Mouse (Mus musculus) CH12.LX (cell line): ENCODE data around the gene Agap1. TPM values are rescaled to one million over a fixed set of nuclear protein-coding genes. Genes with fewer than 3 reads are reported as not detected.

Source experiments
- DNase-seq: peaks from one replicate; pipeline ENCODE4 v3.0.0-alpha.2; 2013; ENCODE audit errors: extremely low read depth
- H3K27ac ChIP-seq: 2 replicates; pipeline ENCODE4 v1.5.1; 2012; ENCODE audit warnings: low read depth, mild to moderate bottlenecking, control low read depth, moderate library complexity; ENCODE audit not compliant: insufficient read depth
- H3K27me3 ChIP-seq: replicated peaks from 2 replicates; pipeline ENCODE3; 2012; ENCODE audit warnings: inconsistent platforms
- H3K36me3 ChIP-seq, 2 experiments: replicated peaks in 1 of 2; 2 replicates each; pipeline versions ENCODE3 to v1.6.1; 2012; ENCODE audit warnings: inconsistent platforms in 1 of 2, low read length in 1 of 2, mild to moderate bottlenecking in 1 of 2, mixed read lengths in 1 of 2, moderate library complexity in 1 of 2; ENCODE audit not compliant: control insufficient read depth in 1 of 2, insufficient read depth in 1 of 2
- H3K4me1 ChIP-seq, 2 experiments: 2 replicates each; pipeline ENCODE4 v1.6.1; 2012; ENCODE audit warnings: inconsistent platforms in 1 of 2, moderate library complexity in 1 of 2; ENCODE audit not compliant: insufficient read depth in 2 of 2, control insufficient read depth in 1 of 2
- H3K4me2 ChIP-seq: 2 replicates; pipeline ENCODE4 v1.6.1; 2012; ENCODE audit warnings: low read depth, mild to moderate bottlenecking, control low read depth; ENCODE audit not compliant: poor library complexity, insufficient read depth, severe bottlenecking
- H3K4me3 ChIP-seq, 3 experiments: fragments of 150-350 bp in 1 of 3; sonication (generic) in 1 of 3; replicated peaks in 1 of 3; 2 replicates each; pipeline versions ENCODE3 to v1.5.1; 2011 to 2012; ENCODE audit warnings: low read depth in 2 of 3, low read length in 2 of 3, mild to moderate bottlenecking in 2 of 3, moderate library complexity in 2 of 3, control low read depth in 1 of 3, improper control_type of control experiment in 1 of 3, inconsistent platforms in 1 of 3, mixed read lengths in 1 of 3; ENCODE audit not compliant: poor library complexity in 1 of 3
- H3K79me2 ChIP-seq: replicated peaks from 2 replicates; pipeline ENCODE4 v1.6.1; 2012; ENCODE audit warnings: mild to moderate bottlenecking, moderate library complexity; ENCODE audit not compliant: control insufficient read depth, poor library complexity, insufficient read depth, severe bottlenecking; ENCODE audit errors: extremely low read depth
- H3K9ac ChIP-seq: 2 replicates; pipeline ENCODE4 v1.6.1; 2012; ENCODE audit warnings: low read depth, mild to moderate bottlenecking, control low read depth, moderate library complexity; ENCODE audit not compliant: insufficient read depth
- H3K9me3 ChIP-seq: replicated peaks from 2 replicates; pipeline ENCODE3; 2012; ENCODE audit warnings: low read length, inconsistent platforms, mixed read lengths
- CHD1 ChIP-seq: IDR thresholded peaks from 2 replicates; pipeline ENCODE4 v1.6.1; 2012; ENCODE audit warnings: low read depth, low read length, improper control_type of control experiment, inconsistent platforms
- CTCF ChIP-seq, 2 experiments: IDR thresholded peaks in 1 of 2; conservative IDR thresholded peaks in 1 of 2; 2 replicates each; pipeline ENCODE4 v1.5.1; 2011 to 2012; ENCODE audit warnings: low read depth in 2 of 2, low read length in 2 of 2, improper control_type of control experiment in 1 of 2, inconsistent platforms in 1 of 2, mild to moderate bottlenecking in 1 of 2, moderate library complexity in 1 of 2
- EP300 ChIP-seq: IDR thresholded peaks from 2 replicates; pipeline ENCODE4 v1.6.1; 2011; ENCODE audit warnings: low read length, improper control_type of control experiment
- ETS1 ChIP-seq: conservative IDR thresholded peaks from 2 replicates; pipeline ENCODE4 v1.6.1; 2012; ENCODE audit warnings: low read depth, mild to moderate bottlenecking, inconsistent platforms, low read length, improper control_type of control experiment, moderate library complexity
- GABPA ChIP-seq: IDR thresholded peaks from 2 replicates; pipeline ENCODE4 v1.6.1; 2012; ENCODE audit warnings: low read depth, low read length, improper control_type of control experiment, inconsistent platforms; ENCODE audit not compliant: insufficient replicate concordance
- JUN ChIP-seq: IDR thresholded peaks from 2 replicates; pipeline ENCODE4 v1.6.1; 2011; ENCODE audit warnings: low read depth, mild to moderate bottlenecking, low read length, improper control_type of control experiment, moderate library complexity; ENCODE audit not compliant: insufficient read depth
- JUND ChIP-seq: conservative IDR thresholded peaks from 2 replicates; pipeline ENCODE4 v1.6.1; 2011; ENCODE audit warnings: low read depth, low read length, improper control_type of control experiment
- KAT2A ChIP-seq: IDR thresholded peaks from 2 replicates; pipeline ENCODE4 v1.6.1; 2012; ENCODE audit warnings: low read length, improper control_type of control experiment, inconsistent platforms; ENCODE audit not compliant: insufficient replicate concordance
- MAFK ChIP-seq: IDR thresholded peaks from 2 replicates; pipeline ENCODE4 v1.6.1; 2011; ENCODE audit warnings: low read length, improper control_type of control experiment; ENCODE audit not compliant: insufficient replicate concordance
- MEF2A ChIP-seq: IDR thresholded peaks from 2 replicates; pipeline ENCODE4 v1.6.1; 2014; ENCODE audit warnings: low read depth, mild to moderate bottlenecking, inconsistent platforms, low read length, improper control_type of control experiment, borderline replicate concordance
- NELFE ChIP-seq: IDR thresholded peaks from 2 replicates; pipeline ENCODE4 v1.6.1; 2011; ENCODE audit warnings: low read depth, low read length, improper control_type of control experiment
- PAX5 ChIP-seq: IDR thresholded peaks from 2 replicates; pipeline ENCODE4 v1.6.1; 2012; ENCODE audit warnings: low read length, inconsistent platforms, mixed read lengths
- POLR2AphosphoS2 ChIP-seq: IDR thresholded peaks from 2 replicates; pipeline ENCODE4 v1.6.1; 2011; ENCODE audit warnings: low read depth, low read length, improper control_type of control experiment
- RAD21 ChIP-seq: IDR thresholded peaks from 2 replicates; pipeline ENCODE4 v1.6.1; 2011; ENCODE audit warnings: low read depth, mild to moderate bottlenecking, low read length, improper control_type of control experiment, moderate library complexity
- RCOR1 ChIP-seq: conservative IDR thresholded peaks from 2 replicates; pipeline ENCODE4 v1.6.1; 2012; ENCODE audit warnings: low read depth, mild to moderate bottlenecking, inconsistent platforms, low read length, improper control_type of control experiment
- SMC3 ChIP-seq: IDR thresholded peaks from 2 replicates; pipeline ENCODE4 v1.6.1; 2011; ENCODE audit warnings: low read depth, low read length, improper control_type of control experiment
- UBTF ChIP-seq: IDR thresholded peaks from 2 replicates; pipeline ENCODE4 v1.6.1; 2012; ENCODE audit warnings: low read depth, mild to moderate bottlenecking, inconsistent platforms, low read length, improper control_type of control experiment, moderate library complexity
- USF1 ChIP-seq: IDR thresholded peaks from 2 replicates; pipeline ENCODE4 v1.6.1; 2014; ENCODE audit warnings: low read depth, mild to moderate bottlenecking, inconsistent platforms, low read length, improper control_type of control experiment
- USF2 ChIP-seq: conservative IDR thresholded peaks from 2 replicates; pipeline ENCODE4 v1.6.1; 2011; ENCODE audit warnings: low read depth, low read length, improper control_type of control experiment
- ZC3H11A ChIP-seq: IDR thresholded peaks from 2 replicates; pipeline ENCODE4 v1.6.1; 2012; ENCODE audit warnings: low read depth, mild to moderate bottlenecking, inconsistent platforms, low read length, improper control_type of control experiment
- ZMIZ1 ChIP-seq: IDR thresholded peaks from 2 replicates; pipeline ENCODE4 v1.6.1; 2012; ENCODE audit warnings: low read depth, mild to moderate bottlenecking, inconsistent platforms, low read length, improper control_type of control experiment
- dilution Hi-C: fragments of 300-500 bp; cut with MboI; formaldehyde crosslinking; loops from 2 replicates; pipeline ENCODE4 v1.14.3; 2020; ENCODE audit warnings: low sequenced_read_pairs; ENCODE audit not compliant: extremely low pct_unique_long_range_greater_than_20kb, extremely low pct_ligation_motif_present
- in situ Hi-C: fragments of 300-500 bp; cut with MboI; formaldehyde crosslinking; loops from 3 replicates; pipeline ENCODE4 v1.14.3; 2019; ENCODE audit warnings: low sequenced_read_pairs, low pct_ligation_motif_present, low pct_unique_long_range_greater_than_20kb, mixed read lengths
- polyA plus RNA-seq: library from polyadenylated mRNA; unstranded; fragments of >175 nt; gene quantifications from 2 replicates; pipeline ENCODE4 v1.2.1, GENCODE M21; 2012; ENCODE audit warnings: low read depth; ENCODE audit not compliant: insufficient read length
- total RNA-seq, 2 experiments: library from RNA; depleted of rRNA; stranded (reverse); fragments of 300-350 nt in 1 of 2; fragments of >200 nt in 1 of 2; gene quantifications; 2 replicates each; pipeline ENCODE4 v1.2.3; 2012 to 2014

The Agap1 gene
- total and polyA plus RNA-seq, 3 experiments: not detected

DNA sequence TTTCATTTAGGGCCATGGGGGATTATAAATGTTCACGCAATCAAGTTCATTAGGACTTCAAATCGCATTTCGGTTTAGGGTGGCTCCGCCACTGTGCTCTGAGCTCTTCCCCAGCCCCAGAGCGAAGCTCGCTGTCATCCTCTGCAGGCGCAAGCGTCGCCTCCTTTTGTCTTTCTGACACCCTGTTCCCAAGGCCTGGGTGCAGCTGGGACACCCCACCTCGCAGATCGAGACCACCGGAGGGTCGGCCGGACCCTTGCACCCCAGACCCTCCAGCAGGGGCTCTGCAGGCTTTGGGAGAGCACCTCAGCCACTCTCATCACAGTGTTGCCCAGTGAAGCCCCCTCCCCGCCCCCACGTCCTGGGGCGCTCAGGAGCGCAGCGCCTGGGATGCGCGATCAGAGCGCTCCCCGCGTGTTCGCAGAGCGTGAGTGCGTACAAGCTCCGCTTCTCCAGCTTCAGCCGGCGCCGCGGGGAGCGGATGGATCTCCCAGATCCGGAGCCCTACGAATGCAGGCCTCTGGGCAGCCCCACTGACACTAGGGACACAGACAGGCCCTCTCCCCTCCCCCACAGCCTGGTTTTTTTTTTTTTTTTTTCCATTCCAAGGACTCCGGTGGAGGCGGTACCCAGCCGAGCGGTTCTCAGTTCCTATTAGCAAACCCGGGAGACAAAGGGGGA is 487.2 kb downstream of the Agap1 start:
- peaks cover 73% of the 10 kb centered on the region for H3K9me3 ChIP-seq
- TF ChIP-seq NELFE (no peak), EP300 (no peak), ZC3H11A (no peak), JUND (no peak), ETS1 (no peak), MEF2A (no peak)
- TF ChIP-seq, all 38 proteins: peak for 0
- no peak overlapping the region for H3K4me3 ChIP-seq
- H3K27ac ChIP-seq: no peak overlapping the region
- H3K79me2 ChIP-seq: no peaks in the 10 kb centered on the region
- in situ Hi-C loops: no loop called here
- no peak overlapping the region for H3K9ac ChIP-seq
- H3K4me2 ChIP-seq: no peak overlapping the region
- dilution Hi-C loops: no loop called here
- no peaks in the 10 kb centered on the region for H3K4me1 ChIP-seq
- H3K27me3 ChIP-seq: no peaks in the 10 kb centered on the region
- no peak for DNase-seq
- H3K36me3 ChIP-seq: no peaks in the 10 kb centered on the region

DNA sequence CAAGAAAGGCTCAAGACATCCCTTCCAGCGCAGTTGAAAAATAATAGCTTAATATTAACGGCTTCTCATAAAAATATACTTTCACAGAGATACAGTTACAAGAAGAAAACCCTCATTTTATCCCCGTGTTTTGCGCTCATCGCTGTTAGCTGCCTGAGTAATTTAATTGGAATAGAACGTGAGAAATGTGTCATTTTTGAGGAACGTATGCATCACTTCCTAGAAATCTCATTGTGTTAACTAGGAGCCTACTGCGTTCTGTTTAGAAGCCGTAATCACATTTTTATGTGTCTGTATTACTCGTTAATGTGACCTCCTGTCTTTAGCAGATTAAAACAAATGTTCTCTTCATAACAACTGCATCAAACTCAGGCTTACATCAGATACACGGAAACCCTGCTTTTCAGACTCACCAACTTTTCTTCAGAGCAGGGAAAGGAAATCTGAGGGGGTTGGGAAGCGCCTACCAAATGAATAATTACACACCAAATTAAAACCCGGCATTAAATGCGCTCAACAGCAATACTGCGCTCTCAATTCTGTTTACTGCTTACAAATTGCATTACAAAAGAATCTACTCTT is 487.9 kb downstream of the Agap1 start:
- dilution Hi-C loops: no loop called here
- Histone ChIP-seq H3K36me3 (no peaks in the 10 kb centered on the region), H3K27me3 (no peaks in the 10 kb centered on the region), H3K9ac (no peak overlapping the region), H3K27ac (no peak overlapping the region)
- DNase-seq: no peak
- TF ChIP-seq USF2: no peak
- no peak for TF ChIP-seq USF1
- TF ChIP-seq ETS1: no peak
- no peak for TF ChIP-seq JUN
- no peak for TF ChIP-seq MAFK
- no peak for TF ChIP-seq EP300
- TF ChIP-seq GABPA: no peak
- no peak for TF ChIP-seq CHD1
- TF ChIP-seq KAT2A: no peak
- TF ChIP-seq MEF2A: no peak
- TF ChIP-seq JUND: no peak
- TF ChIP-seq CTCF (conservative IDR thresholded peaks at IDR 0.05 in 1 of 2, IDR thresholded peaks at IDR 0.05 in 1 of 2; ENCODE audit: low read depth in 2 of 2, low read length in 2 of 2): no peak
- no peak for TF ChIP-seq PAX5
- TF ChIP-seq SMC3: no peak
- no peak for TF ChIP-seq UBTF
- no peak for TF ChIP-seq ZMIZ1
- no peak for TF ChIP-seq RCOR1
- TF ChIP-seq ZC3H11A: no peak
- no peak for TF ChIP-seq POLR2AphosphoS2
- no peak for TF ChIP-seq RAD21
- TF ChIP-seq, all 38 proteins: peak for 0
- Histone ChIP-seq H3K4me3 (no peak overlapping the region), H3K4me2 (no peak overlapping the region), H3K9me3 (peaks cover 74% of the 10 kb centered on the region), H3K4me1 (no peaks in the 10 kb centered on the region), H3K79me2 (no peaks in the 10 kb centered on the region)
- in situ Hi-C loops: no loop called here
